Mouse (Mus musculus) large intestine, adult 2 months (tissue): ENCODE results near the gene Med26. TPM values are rescaled to one million over a fixed set of nuclear protein-coding genes. Genes with fewer than 3 reads are reported as not detected.
A peak's percentile ranks its signal among the peaks of the same experiment; 100 is the strongest.

Experiments used
- DNase-seq: peaks from one replicate; pipeline ENCODE4 v3.0.0-alpha.2; 2012; ENCODE audit warnings: low read depth, low spot score
- WGBS: fragments of 180-500 bp; shearing (Covaris S2); methylation state at CpG from one replicate; pipeline ENCODE4 v1.1.7; 2018; 5-methylcytosine and 5-hydroxymethylcytosine counted together
- polyA plus RNA-seq: library from polyadenylated mRNA; depleted of rRNA; stranded (reverse); fragments of >200 nt; gene quantifications from 2 replicates; pipeline ENCODE4 v1.2.3, GENCODE M21; 2012; rRNA removed

Med26 gene
- 6.9 and 8.8 TPM in 2 replicates for polyA plus RNA-seq

DNA sequence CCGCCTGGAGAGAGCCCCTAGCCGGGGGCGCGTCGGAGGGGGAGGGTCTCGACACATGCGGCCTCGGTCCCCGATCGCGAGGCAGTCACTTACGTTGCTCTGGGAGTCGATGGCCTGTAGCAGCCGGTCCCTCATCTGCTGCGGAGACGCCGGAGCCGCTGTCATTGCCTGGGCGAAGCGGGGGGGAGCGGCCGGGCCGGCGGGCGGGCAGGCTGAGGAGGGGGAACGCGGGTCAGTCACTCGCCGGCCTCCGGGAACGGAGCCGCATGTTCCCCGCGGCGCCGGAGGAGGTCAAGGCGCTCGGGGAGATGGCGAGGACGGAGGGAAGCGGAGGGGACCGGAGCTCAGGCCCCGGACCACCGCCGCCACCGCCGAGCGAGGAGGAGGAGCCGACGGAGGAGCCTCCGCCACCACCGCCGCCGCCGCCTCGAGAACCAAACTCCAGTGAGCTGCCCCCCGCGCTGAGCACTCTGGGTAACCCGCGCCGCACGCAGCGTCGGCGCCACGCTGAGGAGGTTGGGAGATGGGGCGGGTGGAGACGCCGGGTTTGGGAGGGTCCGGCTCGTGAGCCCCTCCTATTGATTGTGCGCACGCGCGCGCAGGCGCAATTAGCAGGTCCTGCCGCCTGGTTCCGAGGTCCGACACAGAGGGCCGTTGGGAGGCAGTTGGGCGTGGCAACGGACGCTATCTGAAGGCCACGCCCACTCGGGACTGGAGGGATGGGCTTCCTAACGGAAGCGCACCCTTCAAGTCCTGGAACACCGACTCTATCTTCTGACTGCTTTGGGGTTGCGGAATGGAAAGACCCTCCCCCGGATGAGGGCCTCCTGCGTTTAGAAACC lies at the start of gene Med26:
TSS of gene Med26 (minus strand) at position 469 of the 842 bp plus-strand sequence.
- WGBS, result 1% methylated on average over 92 of the region's 92 CpGs

DNA sequence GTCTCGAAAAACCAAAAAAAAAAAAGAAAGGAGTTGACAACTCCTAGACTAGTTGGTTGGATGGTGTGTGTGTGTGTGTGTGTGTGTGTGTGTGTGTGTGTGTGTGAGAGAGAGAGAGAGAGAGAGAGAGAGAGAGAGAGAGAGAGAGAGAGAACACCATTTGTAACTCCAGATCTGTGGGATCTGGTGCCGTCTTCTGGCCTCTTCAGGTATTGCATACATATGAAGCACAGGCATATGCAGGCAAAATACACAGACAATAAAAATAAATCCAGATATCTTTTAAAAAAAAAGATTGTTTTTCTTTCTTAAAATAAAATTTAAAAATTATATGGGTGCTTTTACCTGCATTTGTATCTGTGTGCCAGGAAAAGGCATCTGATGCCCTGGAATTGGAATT lies 42.1 kb upstream of the Med26 start:
- 64% methylated on average over 2 of the region's 2 CpGs for WGBS
- no peak for DNase-seq

More for the DNA sequence above, at the start of gene Med26:
- peak; percentile 94 for DNase-seq

DNA sequence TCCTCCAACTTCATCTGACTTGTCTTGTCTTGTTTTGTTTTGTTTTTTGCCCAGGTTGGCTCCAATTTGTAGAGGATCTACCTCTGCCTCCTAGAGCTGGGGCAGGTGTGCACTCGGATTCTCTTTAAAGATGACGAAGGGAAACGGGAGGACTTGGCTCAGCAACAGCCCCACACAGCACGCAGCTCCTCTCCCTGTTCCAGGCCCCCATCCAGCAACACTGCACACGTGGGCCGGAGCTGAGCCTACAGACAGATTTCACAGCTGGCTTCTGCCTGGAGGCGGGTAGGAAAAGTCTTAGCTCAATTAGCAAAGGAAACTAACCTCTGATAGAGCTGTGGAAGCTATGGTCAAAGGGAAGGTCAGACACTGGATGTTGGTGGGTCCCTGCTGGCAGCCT lies 41.2 kb upstream of the Med26 start:
- DNase-seq, result no peak
- WGBS, result 72% methylated on average over 7 of the region's 7 CpGs

DNA sequence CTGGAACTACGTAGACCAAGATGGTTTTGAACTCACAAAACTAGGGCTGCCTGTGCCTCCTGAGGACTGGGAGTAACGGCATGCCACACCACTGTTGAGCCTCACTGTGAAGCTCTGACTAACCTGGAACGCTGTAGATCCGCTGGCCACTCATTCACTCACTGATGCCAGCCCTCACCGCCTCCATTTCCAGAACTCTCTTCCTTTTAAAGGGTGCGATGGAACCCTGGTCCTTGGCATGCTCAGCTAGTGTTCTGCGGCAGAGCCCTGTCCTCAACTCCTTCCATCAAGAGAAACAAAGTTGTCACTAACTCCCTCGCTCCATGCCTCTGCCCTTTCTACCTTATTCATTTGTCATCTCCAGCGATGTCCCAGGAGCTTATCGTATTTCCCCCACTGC lies 40.8 kb upstream of the Med26 start:
- whole genome bisulfite sequencing, result 89% methylated on average over 10 of the region's 10 CpGs
- no peak for DNase-seq

DNA sequence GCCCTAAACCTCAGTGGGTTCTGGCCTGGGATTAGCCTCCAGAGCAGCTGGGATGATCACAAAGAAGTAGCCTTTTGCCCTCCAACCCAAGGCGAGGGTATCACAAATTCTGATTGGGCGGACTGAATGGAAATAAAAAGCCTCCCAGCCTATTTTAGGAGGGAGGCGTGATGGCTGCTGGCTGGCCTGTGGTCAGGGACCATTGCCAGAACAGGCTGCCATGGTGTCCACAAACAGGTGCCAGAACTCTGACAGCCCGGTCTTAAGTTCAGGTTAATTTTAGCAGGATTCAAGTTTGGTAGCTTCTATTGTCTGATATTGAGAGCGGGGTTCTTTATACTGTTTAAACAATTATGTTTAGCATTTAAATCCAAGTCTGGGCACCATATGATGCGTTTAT lies 39.7 kb upstream of the Med26 start:
- no peak for DNase-seq

DNA sequence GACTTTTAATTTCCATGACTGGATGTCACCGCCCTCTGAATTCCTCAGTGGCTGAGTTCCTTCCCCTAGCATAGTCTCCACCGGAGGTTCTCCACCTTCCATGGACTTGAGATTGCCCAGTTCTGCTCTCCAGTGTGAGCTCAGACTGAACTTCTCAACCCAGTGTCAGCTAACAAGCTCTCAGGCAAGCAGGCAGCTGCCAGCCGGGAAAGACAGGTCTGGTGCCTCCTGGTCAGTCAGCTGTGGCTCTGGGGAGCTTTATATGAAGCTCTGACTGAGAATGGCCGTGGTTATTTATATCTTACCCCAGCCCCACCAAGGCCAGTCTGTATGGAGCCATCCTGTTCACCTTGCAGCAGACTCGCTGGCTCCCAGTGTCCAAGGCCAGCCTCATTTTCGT lies 36.3 kb upstream of the Med26 start:
- WGBS, result 74% methylated on average over 6 of the region's 6 CpGs
- DNase-seq, result no peak

More for the DNA sequence above, 39.7 kb upstream of the Med26 start:
- WGBS, result 65% methylated on average over 6 of the region's 6 CpGs

DNA sequence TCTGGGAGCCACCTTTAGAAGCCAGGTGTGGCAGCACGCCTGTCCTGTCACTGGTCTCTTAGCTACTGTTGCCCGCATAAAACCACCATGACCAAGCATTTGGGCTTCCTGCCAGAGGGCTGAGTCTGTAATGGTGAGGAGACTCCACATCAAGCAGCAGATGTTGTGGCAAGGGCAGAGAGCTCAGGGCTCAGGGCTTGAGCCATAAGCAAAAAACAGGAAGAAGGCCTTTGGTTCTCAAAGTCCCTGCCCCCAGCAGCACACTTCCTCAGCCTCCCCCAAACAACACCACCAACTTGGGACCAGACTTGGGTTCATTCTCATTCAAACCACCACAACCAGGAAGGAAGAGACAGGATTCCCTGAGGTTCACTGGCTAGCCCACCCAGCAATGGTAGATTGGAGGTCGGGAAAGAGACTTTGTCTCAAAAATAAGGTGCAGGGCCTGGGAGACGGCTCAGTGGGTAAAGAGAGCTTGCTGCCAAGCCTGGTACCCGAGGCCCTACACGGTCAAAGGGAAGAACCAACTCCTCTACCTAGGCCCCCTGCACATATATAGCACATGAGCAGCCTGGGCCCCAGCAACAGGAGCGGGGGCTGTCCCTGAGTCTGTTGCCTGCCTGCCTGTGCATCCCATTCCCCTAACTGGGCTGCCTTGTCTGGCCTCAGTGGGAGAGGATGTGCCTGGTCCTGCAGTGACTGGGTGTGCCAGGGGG lies 35.1 kb upstream of the Med26 start:
- WGBS, result 67% methylated on average over 7 of the region's 7 CpGs
- DNase-seq, result no peak

DNA sequence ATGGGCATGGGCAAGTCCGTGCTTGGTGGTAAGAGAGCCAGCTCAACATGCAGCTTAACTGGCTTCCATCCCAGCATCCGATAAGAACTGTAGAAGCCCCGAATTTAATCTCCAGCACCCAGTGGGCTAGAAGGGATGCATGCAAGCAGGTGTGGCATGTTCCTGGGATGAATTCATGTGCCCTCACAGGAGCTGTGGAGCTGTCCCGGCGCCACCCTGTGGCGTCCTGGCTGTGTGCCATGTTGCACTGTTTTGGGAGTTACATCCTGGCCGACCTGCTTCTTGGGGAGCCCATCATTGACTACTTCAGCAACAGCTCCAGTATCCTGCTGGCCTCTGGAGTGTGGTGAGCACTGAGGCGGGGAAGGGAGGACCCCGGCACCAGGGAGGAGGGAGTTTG lies 31.3 kb upstream of the Med26 start:
- DNase-seq, result no peak
- 58% methylated on average over 9 of the region's 9 CpGs for WGBS

DNA sequence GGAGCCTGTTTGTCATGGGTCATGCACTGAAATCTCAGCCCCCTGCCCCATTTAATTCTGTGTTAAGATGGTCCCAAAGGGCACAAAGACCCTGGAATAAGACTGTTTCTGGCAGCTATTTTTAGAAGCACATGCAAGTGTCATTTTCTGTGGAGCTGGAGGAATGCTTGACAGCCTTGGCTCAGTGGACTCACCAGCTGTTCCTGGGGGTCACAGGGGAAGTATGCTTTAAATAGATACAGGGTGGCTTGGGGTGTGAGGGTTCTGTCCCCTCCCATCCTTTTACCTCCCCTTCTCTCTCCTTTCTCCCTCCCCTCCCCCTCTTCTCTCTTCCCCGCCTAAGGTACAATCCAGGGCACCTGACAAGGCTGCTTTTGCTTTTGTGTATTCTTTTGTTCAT lies 29.9 kb upstream of the Med26 start:
- DNase-seq, result no peak
- 86% methylated on average over 1 of the region's 1 CpGs for WGBS

DNA sequence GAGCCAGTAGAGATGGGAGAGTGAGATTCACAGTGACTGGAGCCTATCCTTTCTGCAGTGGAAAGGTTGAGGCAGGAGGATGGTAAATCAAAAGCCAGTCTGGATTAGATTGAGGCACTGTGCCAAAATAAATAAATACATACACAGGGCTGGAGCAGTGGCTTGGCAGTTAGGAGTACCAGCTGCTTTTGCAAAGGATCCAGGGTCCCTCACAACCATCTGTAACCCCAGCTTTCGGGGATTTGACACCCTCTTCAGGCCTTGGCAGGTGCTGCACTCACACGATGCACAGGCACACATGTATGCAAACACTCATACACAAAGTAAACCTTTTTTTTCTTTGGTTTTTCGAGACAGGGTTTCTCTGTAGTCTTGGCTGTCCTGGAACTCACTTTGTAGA lies 29.2 kb upstream of the Med26 start:
- WGBS, result 76% methylated on average over 3 of the region's 3 CpGs
- no peak for DNase-seq

DNA sequence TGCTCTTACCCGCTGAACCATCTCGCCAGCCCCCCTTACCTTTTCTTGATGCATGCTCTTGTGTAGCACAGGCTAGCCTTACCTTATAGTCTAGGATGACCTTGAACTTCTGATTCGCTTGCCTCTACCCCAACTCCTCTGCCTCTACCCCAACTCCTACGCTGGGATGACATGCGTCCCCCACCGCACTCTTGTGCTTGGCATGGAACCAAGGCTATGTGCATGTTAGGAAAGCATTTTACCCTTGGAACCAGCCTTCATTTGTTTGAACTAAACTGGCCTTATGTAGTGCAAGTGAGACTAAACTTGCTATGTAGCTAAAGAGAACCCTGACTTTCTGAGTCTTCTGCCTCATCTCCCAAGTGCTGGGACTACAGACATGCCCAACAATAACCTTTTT lies 27.8 kb upstream of the Med26 start:
- no peak for DNase-seq
- 95% methylated on average over 6 of the region's 6 CpGs for WGBS

DNA sequence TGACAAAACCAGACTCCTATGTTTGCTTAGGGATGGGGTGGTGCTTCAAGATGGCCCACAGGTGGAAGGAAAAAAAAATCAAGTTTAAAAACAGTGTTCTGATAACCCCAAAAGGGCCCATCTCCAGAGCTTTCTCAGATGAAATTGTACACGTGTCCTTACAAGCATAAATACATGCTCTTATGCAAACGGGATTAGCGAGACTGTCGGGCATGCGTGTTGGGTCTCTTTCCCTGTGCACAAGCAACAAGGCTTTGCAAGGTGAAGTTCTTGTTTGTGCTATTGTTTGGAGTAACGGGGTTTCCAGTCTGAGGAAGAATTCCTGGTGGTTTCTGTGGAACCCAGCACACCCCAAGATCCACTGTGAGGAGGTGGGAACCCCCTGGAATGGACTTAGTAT lies 25.4 kb upstream of the Med26 start:
- WGBS, result 76% methylated on average over 6 of the region's 6 CpGs
- no peak for DNase-seq

DNA sequence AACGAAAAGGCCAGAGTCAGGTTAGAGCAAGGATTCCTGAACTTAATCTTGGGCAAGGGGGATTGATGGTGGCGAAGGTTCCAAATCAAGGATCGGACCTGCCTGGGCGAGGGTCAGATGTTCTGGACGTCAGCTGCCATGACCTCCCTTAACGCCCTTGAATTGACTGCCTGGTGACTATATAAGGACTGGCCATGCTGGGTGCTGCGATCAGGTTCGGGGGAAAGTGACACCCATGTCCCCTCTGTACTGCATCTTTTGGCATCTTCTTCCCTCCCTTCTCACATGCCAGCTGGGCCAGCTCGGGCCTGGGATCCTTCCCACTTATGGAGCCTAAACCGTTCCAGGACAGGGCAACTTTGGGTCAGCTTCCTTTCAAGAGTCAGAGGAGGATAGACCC lies 24.4 kb upstream of the Med26 start:
- no peak for DNase-seq
- WGBS, result 15% methylated on average over 10 of the region's 10 CpGs

DNA sequence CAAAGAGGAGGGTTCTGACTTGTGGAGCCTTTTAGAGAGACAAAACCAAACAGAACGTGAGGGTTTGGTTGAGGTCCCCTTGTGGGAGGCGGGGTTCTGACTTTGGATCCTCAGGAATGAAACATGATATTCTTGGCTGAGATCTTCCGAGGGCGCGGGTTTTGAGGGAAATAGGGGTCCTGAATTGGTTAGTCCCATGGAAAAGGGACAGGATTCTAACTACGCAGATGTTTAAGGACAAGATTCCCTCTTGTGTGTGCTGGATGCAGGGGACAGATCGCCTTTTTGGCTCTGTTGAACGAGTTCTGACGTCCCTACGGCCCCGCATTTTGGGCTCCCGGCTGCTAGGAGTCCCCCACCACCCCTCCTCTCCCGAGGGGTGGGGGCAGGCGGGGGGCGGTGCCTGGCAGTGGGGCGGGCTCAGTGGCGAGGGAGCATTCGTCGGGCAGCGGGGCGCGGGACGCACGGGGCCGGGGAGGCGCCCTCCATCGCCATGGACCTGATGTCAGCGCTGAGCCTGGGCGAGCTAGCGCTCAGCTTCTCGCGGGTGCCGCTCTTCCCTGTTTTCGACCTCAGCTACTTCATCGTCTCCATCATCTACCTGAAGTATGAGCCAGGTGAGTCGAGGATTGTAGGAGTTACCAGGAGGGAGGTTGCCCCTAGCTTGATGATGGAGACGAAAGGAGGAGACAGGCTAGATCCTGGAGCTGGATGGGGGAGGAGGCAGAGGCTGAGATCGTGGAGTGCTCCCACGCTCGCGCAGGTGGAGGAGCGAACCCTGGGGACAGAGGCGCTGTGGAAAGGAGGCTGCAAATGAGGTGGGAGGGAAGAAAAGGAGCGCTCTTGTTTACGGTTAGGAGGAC lies 23.8 kb upstream of the Med26 start, which contains the start of gene Tmem38a:
TSS of gene Tmem38a (plus strand) at position 445 of the 863 bp plus-strand sequence.
- WGBS, result under 1% methylated on average over 45 of the region's 45 CpGs

DNA sequence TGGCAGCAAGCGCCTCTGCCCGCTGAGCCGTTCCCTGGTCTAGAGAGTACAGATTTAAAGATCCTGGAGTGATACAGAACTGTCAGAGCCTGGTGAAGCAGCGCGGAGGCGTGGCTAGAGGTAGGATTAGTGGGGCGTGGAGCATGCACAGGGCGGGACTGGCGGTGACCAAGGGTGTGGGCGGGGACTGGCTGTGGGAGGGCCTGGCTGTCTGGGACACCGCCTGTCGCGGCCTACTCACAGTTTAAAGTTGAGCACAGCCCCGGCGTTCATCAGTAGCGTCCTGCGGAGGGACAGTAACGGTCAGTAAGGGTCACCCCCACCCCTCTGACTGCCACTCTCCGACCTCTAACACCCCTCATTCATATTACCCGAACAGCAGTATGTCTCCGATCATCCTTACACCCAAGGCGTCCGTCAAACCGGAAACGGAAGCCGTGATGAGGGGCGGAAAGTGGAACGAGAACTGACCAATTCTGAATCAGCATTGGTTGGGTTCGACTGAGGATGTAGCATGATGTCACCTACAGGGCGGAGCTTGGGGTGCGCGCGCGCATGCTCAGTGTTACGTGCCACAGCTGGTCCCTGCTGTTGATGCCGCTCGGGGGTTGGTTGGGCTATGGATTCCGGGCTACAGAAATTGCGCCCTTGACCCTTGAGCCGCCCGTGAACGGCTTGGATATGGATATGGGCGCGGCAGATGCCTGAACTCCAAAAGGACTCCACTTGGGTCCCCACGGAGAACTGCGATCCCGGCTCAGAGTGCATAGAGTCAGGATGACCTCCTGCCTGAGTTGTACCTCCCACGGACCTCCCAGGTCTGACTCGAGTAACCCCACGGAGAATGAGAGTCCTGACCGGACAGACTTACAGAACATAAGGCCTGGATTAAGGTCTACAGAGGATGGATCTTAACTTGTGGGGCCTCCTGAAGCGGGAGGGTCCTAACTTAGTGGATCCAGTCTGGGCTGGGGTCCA lies 22.9 kb upstream of the Med26 start, which contains the start of gene Smim7:
TSS of gene Smim7 (minus strand) at position 456 of the 978 bp plus-strand sequence.
- DNase-seq, result peak; percentile 99
- WGBS, result under 1% methylated on average over 52 of the region's 52 CpGs

More for the DNA sequence above, 23.8 kb upstream of the Med26 start, which contains the start of gene Tmem38a:
- no peak for DNase-seq

DNA sequence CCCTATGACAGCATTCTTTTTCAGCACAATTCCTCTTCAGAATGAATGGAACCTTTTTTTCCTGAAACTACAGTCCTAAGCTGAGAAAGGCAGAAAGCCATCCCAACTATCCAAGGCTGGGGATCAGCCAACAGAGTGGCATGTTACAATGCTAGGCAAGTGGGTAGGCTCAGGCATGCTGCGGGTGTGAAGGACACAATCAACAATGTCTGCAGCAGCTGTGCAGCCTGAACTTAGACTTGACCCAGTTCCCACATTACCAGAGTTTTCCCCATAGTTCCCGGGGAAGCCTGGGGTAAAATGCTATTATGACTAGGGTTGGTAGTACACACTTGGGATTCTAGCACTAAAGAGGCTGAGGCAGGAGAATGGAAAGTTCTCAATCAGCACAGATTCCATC lies 17.9 kb upstream of the Med26 start:
- WGBS, result 86% methylated on average over 2 of the region's 2 CpGs
- no peak for DNase-seq

DNA sequence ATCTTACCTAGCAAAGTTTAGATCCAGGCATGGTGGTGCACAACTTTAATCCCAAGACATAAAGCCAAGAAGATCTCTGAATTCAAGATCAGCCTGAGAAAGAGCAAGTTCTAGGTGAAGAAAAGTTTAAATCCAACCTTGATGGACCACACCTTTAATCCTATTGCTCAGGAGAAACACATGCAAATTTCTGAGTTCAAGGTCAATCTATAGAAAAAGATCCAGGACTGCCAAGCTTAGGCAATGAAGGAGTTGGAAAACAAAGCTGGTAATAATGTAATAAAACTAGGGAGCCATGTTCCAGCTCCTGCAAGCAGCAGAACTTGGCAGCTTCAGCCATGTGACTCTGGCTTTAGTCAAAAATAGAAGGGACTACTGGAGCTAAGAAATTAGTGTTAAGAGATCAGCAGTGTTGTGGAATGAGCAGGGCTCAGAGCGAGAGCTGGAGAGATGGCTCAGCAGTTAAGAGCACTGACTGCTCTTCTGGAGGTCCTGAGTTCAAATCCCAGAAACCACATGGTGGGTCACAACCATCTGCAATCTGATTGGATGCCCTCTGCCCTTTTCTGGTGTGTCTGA lies 13.1 kb upstream of the Med26 start:
- WGBS, result 74% methylated on average over 1 of the region's 1 CpGs
- DNase-seq, result no peak

DNA sequence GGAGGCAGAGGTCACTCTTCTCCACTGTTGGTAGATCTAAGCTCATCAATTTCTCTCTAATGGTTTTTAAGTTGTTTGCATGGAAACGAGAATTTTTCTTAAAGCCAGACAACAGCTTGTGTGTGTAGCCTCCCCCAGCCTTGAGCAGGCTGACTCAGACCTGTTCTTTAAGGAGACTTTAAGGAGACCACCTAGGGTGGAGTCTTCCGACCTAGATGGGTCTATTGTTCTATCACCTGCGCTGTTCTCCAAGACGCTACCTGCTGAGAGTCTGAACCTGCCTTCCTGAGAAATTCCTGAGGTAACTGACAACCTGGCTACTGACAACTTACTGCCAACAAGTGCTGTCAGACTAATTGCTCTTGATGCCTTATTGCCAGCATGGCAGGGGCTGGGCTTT lies 7.7 kb upstream of the Med26 start:
- no peak for DNase-seq
- WGBS, result 72% methylated on average over 4 of the region's 4 CpGs
